Mouse (Mus musculus) right cerebral cortex, postnatal 25 days (tissue): ENCODE data around the gene Med13.
"Not testable (repeated sequence)": the region's sequence is repeated elsewhere in the genome, so short reads cannot be mapped to it uniquely, and the experiment has no call there.

ENCODE experiments used
- DNase-seq: peaks from one replicate; pipeline ENCODE4 v3.0.0; 2022

The Med13 gene

GRCm38 (mm10) chr11:86378981-86379380, 21.6 kb upstream of the Med13 start:
- DNase-seq: no peak

- no peak for DNase-seq
Measured at GRCm38 (mm10) chr11:86377841-86378240, 20.4 kb upstream of the Med13 start.

- no peak for DNase-seq
Measured at GRCm38 (mm10) chr11:86376707-86377106, 19.3 kb upstream of the Med13 start.

- DNase-seq: no peak
Measured at GRCm38 (mm10) chr11:86375086-86375485, 17.7 kb upstream of the Med13 start.

GRCm38 (mm10) chr11:86371266-86371665, 13.9 kb upstream of the Med13 start:
- DNase-seq: no peak

GRCm38 (mm10) chr11:86369860-86370259, 12.5 kb upstream of the Med13 start:
- DNase-seq: no peak

- no peak for DNase-seq
Measured at GRCm38 (mm10) chr11:86369003-86369402, 11.6 kb upstream of the Med13 start.

GRCm38 (mm10) chr11:86364709-86365452, 7.5 kb upstream of the Med13 start:
- DNase-seq: no peak

GRCm38 (mm10) chr11:86357984-86358528, 654 bp upstream of the Med13 start:
- DNase-seq: peak; percentile 98

GRCm38 (mm10) chr11:86356007-86356853, 1.2 kb downstream of the Med13 start:
- DNase-seq: no peak

GRCm38 (mm10) chr11:86353586-86353985, 3.8 kb downstream of the Med13 start:
- no peak for DNase-seq

- no peak for DNase-seq
Measured at GRCm38 (mm10) chr11:86351766-86352315, 5.6 kb downstream of the Med13 start.

GRCm38 (mm10) chr11:86350636-86351138, 6.7 kb downstream of the Med13 start:
- no peak for DNase-seq

- DNase-seq: no peak
Measured at GRCm38 (mm10) chr11:86349325-86349724, 8.1 kb downstream of the Med13 start.

- no peak for DNase-seq
Measured at GRCm38 (mm10) chr11:86348872-86349271, 8.5 kb downstream of the Med13 start.

- no peak for DNase-seq
Measured at GRCm38 (mm10) chr11:86347387-86348122, 9.8 kb downstream of the Med13 start.

GRCm38 (mm10) chr11:86346525-86346924, 10.9 kb downstream of the Med13 start:
- DNase-seq: no peak

GRCm38 (mm10) chr11:86344940-86345339, 12.5 kb downstream of the Med13 start:
- DNase-seq: not testable (repeated sequence)

- no peak for DNase-seq
Measured at GRCm38 (mm10) chr11:86324251-86324650, 33.2 kb downstream of the Med13 start.

GRCm38 (mm10) chr11:86314992-86315391, 42.4 kb downstream of the Med13 start:
- not testable (repeated sequence) for DNase-seq

GRCm38 (mm10) chr11:86310280-86310679, 47.1 kb downstream of the Med13 start:
- no peak for DNase-seq

GRCm38 (mm10) chr11:86292201-86292600, 65.2 kb downstream of the Med13 start:
- DNase-seq: not testable (repeated sequence)
